Mouse (Mus musculus): Measurements from ENCODE around the gene Tcaf3.

DNA sequence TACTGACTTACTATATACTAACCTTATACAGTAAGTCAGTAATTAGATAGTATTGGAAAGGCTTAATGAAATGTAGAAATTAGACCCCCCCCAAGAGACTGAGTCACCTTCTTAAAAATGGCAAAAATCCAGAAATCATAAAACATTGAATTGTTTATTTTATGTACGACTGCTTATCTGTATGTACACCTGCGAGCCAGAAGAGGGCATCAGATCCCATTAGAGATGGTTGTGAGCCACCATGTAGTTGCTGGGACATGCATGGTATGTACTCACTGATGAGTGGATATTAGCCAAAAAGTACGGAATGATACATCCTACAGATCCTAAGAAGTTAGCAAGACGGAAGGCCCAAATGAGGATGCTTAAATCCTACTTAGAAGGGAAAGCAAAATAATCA, 33.9 kb upstream of the Tcaf3 start:
- TF ChIP-seq POLR2A (IDR thresholded peaks at IDR 0.05; ENCODE audit: control insufficient read depth, extremely low read depth, insufficient read depth, low read length, poor library complexity) = no peak
- no peak for TF ChIP-seq CTCF (IDR thresholded peaks at IDR 0.05; ENCODE audit: borderline replicate concordance, control insufficient read depth, extremely low read depth, insufficient read depth, low read length, poor library complexity)
